Mouse (Mus musculus) hindbrain, embryonic 12.5 days (tissue): ENCODE measurements around the gene Erbb4. TPM values are rescaled to one million over a fixed set of nuclear protein-coding genes. Genes with fewer than 3 reads are reported as not detected.

Experiments
- ATAC-seq: fragments of 200-750 bp; cut with Nextera tagmentation; 2 replicates; pipeline ENCODE4 v1.8.0; 2017; ENCODE audit warnings: moderate TSS enrichment; ENCODE audit not compliant: low FRiP score
- H3K27ac ChIP-seq: fragments of 300-500 bp; sonication (generic); 2 replicates; pipeline ENCODE4 v1.5.1; 2016; ENCODE audit warnings: mild to moderate bottlenecking
- H3K27me3 ChIP-seq: fragments of 300-500 bp; sonication (generic); 2 replicates; pipeline ENCODE4 v1.6.1; 2016; ENCODE audit warnings: mild to moderate bottlenecking
- H3K36me3 ChIP-seq: fragments of 300-500 bp; sonication (generic); 2 replicates; pipeline ENCODE4 v1.6.1; 2016; ENCODE audit warnings: mild to moderate bottlenecking
- H3K4me1 ChIP-seq: fragments of 300-500 bp; sonication (generic); 2 replicates; pipeline ENCODE4 v1.6.1; 2016
- H3K4me2 ChIP-seq: fragments of 300-500 bp; sonication (generic); replicated peaks from 2 replicates; pipeline ENCODE4 v1.6.1; 2016; ENCODE audit warnings: mild to moderate bottlenecking
- H3K4me3 ChIP-seq: fragments of 300-500 bp; sonication (generic); 2 replicates; pipeline ENCODE4 v1.5.1; 2016; ENCODE audit warnings: mild to moderate bottlenecking
- H3K9ac ChIP-seq: fragments of 300-500 bp; sonication (generic); 2 replicates; pipeline ENCODE4 v1.6.1; 2016; ENCODE audit warnings: mild to moderate bottlenecking, moderate library complexity
- H3K9me3 ChIP-seq: fragments of 300-500 bp; sonication (generic); replicated peaks from 2 replicates; pipeline ENCODE4 v1.6.1; 2016; ENCODE audit warnings: mild to moderate bottlenecking
- WGBS: fragments of 180-500 bp; shearing (Covaris S2); methylation state at CpG from one replicate; pipeline ENCODE4 v1.1.7; 2016; 5-methylcytosine and 5-hydroxymethylcytosine counted together
- polyA plus RNA-seq: library from polyadenylated mRNA; unstranded; fragments of >200 nt; fragmentation: Nextera tagmentation; extraction: Ambion mirVana; gene quantifications from 2 replicates; pipeline ENCODE4 v1.2.1, GENCODE M21; 2016

The Erbb4 gene
- polyA plus RNA-seq, 1 experiment from 2014 or later, result 9.2 TPM

DNA sequence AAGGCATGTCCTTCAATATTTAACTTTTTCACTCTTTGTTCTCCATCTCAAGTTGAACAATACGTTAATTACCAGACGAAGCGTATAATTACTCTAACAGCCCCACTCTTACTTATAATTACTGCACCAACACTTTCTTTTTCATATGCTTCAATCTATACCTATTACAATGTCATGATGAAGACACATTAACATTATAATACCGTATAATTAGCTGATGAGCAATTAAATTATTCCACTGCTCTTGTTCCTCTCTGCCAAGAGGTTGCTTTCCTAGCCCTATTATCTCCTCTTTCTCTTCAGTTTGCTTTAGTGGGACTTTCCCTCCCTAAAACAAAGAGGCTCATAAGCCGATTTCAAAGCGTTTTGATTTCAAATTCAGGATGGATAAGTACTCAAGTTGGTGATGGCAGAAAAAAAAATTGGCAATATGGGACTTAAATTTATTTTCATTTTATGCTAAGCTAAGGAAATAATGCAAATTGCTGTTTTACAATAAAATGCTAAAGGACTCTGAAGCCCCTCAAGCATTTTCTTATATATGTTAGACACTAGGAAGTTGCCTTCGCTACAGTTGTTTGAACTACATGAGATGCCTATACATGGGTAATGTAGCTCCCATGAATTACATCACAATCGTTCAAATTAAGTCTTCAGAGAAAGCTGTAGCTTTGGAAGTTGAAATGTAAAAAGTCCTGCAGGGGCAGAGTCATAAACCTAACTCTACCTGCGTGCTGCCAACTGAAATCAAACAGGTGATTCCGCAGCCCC lies 440.8 kb downstream of the Erbb4 start:
- Histone ChIP-seq H3K36me3 (no peaks in the 10 kb centered on the region), H3K4me3 (no peak overlapping the region), H3K27me3 (no peaks in the 10 kb centered on the region), H3K9ac (no peak overlapping the region), H3K4me2 (no peak overlapping the region), H3K9me3 (no peaks in the 10 kb centered on the region), H3K27ac (no peak overlapping the region), H3K4me1 (no peaks in the 10 kb centered on the region)
- 89% methylated on average over 10 of the region's 10 CpGs for WGBS
- no peak for ATAC-seq

- WGBS, result 87% methylated on average over 3 of the region's 3 CpGs
- Histone ChIP-seq H3K9ac (no peak overlapping the region), H3K27me3 (no peaks in the 10 kb centered on the region), H3K9me3 (no peaks in the 10 kb centered on the region), H3K4me1 (no peaks in the 10 kb centered on the region), H3K36me3 (no peaks in the 10 kb centered on the region), H3K4me3 (no peak overlapping the region), H3K27ac (no peak overlapping the region), H3K4me2 (no peak overlapping the region)
- ATAC-seq, result no peak
Measured at GRCm38 (mm10) chr1:68590475-68590874, 517.4 kb downstream of the Erbb4 start.

DNA sequence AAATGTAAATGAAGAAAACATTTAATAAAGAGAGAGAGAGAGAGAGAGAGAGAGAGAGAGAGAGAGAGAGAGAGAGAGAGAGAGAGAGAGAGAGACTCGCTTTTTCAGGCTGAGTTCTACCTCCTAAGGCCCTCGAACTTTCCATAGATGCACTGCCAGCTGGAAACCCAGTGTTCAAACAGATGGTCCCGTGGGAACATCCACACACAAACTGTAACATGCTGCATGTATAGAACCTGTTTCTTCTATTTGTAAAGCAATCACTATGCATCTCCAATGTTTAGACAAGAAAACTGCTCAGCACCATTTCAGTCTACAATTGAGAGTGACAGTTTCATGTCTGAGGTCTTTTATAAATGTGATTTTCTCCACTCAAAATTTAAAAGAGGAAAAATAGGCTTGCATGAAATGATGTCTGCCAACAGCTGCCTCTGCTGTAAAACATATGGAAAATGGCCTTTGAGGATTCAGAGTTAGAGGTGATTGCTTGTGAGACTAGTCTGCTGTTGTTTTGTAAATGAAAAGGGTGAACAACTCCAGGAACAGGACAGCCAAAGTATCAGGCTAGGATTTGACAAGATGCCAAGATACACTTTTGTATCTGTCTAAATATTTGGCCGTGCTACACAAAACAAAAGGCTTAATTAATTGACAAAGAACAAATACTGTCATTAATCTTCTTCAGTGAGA lies 533.9 kb downstream of the Erbb4 start:
- Histone ChIP-seq H3K9ac (no peak overlapping the region), H3K4me2 (no peak overlapping the region), H3K36me3 (no peaks in the 10 kb centered on the region), H3K9me3 (no peaks in the 10 kb centered on the region), H3K27ac (no peak overlapping the region), H3K27me3 (no peaks in the 10 kb centered on the region), H3K4me1 (no peaks in the 10 kb centered on the region), H3K4me3 (no peak overlapping the region)
- 66% methylated on average over 4 of the region's 4 CpGs for WGBS
- no peak for ATAC-seq

DNA sequence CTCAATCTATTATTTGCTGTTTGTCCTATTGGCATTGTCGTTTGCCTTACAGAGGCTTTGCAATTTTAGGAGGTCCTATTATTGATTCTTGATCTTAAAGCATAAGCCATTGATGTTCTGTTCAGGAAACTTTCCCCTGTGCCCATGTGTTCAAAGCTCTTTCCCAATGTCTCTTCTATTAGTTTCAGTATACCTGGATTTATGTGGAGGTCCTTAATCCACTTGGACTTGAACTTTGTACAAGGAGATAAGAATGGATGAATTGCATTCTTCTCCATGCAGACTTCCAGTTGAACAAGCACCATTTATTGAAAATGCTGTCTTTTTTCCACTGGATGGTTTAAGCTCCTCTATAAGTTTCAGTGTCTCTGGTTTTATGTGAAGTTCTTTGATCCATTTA lies 536.9 kb downstream of the Erbb4 start:
- H3K9ac ChIP-seq, result no peak overlapping the region
- ATAC-seq, result no peak
- no peak overlapping the region for H3K27ac ChIP-seq
- no peaks in the 10 kb centered on the region for H3K9me3 ChIP-seq
- H3K4me3 ChIP-seq, result no peak overlapping the region
- WGBS, result 87% methylated on average over 1 of the region's 1 CpGs
- no peak overlapping the region for H3K4me2 ChIP-seq
- no peaks in the 10 kb centered on the region for H3K27me3 ChIP-seq
- H3K4me1 ChIP-seq, result no peaks in the 10 kb centered on the region
- H3K36me3 ChIP-seq, result no peaks in the 10 kb centered on the region

- H3K36me3 ChIP-seq, result no peaks in the 10 kb centered on the region
- H3K4me2 ChIP-seq, result no peak overlapping the region
- H3K27ac ChIP-seq, result no peak overlapping the region
- ATAC-seq, result no peak
- no peaks in the 10 kb centered on the region for H3K27me3 ChIP-seq
- WGBS, result 91% methylated on average over 4 of the region's 4 CpGs
- no peaks in the 10 kb centered on the region for H3K9me3 ChIP-seq
- H3K9ac ChIP-seq, result no peak overlapping the region
- H3K4me3 ChIP-seq, result no peak overlapping the region
- no peaks in the 10 kb centered on the region for H3K4me1 ChIP-seq
Measured at GRCm38 (mm10) chr1:68542942-68543341, 564.9 kb downstream of the Erbb4 start.

DNA sequence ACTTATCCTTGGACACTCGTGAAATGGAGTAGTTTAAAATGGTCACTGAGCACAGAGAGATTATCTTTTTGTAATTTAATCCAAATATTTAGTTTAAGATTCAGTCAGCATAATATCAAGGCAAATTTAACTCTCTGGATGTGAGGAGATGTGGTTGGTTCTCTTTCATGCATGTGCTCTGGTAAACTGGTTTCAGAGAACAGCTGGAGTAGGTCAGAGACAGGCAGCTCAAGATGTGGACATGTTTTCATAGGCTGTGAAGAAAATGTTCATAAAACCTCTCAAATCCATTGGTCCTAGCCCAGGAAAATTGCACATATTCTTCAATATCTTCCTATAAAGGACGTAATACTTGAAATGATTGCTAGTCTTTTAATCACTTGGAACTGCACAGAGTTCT lies 590.0 kb downstream of the Erbb4 start:
- Histone ChIP-seq H3K27me3 (no peaks in the 10 kb centered on the region), H3K4me3 (no peak overlapping the region), H3K4me2 (no peak overlapping the region), H3K36me3 (no peaks in the 10 kb centered on the region), H3K27ac (no peak overlapping the region), H3K9ac (no peak overlapping the region), H3K4me1 (no peaks in the 10 kb centered on the region), H3K9me3 (no peaks in the 10 kb centered on the region)
- WGBS, result 85% methylated on average over 2 of the region's 2 CpGs
- ATAC-seq, result no peak

DNA sequence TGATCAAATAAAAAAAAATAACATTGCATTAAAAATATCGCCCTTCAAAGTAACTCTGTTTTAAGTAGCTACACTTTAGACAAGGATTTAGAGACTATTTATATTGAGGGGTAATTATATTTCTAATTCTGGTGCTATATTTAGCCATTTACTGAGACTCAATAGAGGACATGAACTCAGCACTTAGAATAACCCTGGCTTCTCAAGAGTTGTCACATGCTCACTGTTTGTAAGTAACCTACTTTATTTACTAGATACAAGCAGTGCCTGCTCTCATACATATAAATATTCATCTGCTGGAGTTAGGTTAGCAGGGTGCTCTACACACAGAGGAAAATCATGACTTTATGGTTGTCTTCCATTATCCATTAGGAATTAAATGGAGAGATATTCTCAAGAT lies 604.0 kb downstream of the Erbb4 start:
- ATAC-seq, result no peak
- Histone ChIP-seq H3K27ac (no peak overlapping the region), H3K4me1 (no peaks in the 10 kb centered on the region), H3K9ac (no peak overlapping the region), H3K4me3 (no peak overlapping the region), H3K9me3 (no peaks in the 10 kb centered on the region), H3K36me3 (no peaks in the 10 kb centered on the region), H3K4me2 (no peak overlapping the region), H3K27me3 (no peaks in the 10 kb centered on the region)
- WGBS, result 88% methylated on average over 1 of the region's 1 CpGs

DNA sequence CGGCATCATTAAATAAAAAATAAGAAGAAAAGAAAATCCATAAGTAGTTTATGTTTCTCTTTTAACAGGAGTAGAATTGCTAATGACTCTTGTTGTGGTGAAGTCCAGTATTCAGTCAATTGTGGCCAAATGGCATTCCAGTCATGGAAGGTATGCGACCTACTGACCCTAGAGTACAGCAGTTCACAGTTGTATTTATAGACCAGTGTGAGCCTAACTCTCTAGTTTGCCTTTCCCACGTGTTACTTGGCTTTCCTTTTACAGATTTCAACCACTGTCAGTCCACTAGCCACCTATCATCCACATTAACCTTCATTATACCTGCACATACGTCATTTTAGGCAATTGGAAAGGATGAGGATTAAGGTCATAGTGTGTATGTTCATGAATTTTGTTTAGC lies 606.3 kb downstream of the Erbb4 start:
- Histone ChIP-seq H3K4me3 (no peak overlapping the region), H3K9me3 (no peaks in the 10 kb centered on the region), H3K36me3 (no peaks in the 10 kb centered on the region), H3K27me3 (no peaks in the 10 kb centered on the region), H3K27ac (no peak overlapping the region), H3K4me2 (no peak overlapping the region), H3K4me1 (no peaks in the 10 kb centered on the region), H3K9ac (no peak overlapping the region)
- ATAC-seq, result no peak
- 42% methylated on average over 4 of the region's 4 CpGs for WGBS

- H3K9ac ChIP-seq, result no peak overlapping the region
- H3K4me1 ChIP-seq, result no peaks in the 10 kb centered on the region
Measured at GRCm38 (mm10) chr1:68466390-68466960, 641.4 kb downstream of the Erbb4 start.

DNA sequence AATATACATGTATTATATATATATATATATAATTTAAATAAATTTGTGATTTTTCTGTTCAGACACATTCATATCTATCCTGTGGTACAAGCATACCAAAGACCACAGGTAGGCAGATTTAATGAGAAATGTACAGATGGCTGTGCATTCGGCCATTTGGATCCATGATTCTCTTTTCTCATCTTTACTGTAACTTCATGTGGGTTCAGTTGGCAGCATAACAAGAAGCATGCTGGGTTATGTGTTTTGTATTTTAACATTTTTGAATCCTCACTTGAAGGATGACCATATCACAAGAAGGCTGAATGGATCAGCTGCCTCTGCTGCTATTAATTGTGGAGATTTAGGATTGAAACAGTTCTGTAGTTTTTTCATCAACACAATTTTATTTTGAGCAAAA lies 656.6 kb downstream of the Erbb4 start:
- H3K27me3 ChIP-seq, result no peaks in the 10 kb centered on the region
- H3K27ac ChIP-seq, result no peak overlapping the region
- no peak overlapping the region for H3K4me2 ChIP-seq
- H3K9ac ChIP-seq, result no peak overlapping the region
- H3K36me3 ChIP-seq, result no peaks in the 10 kb centered on the region
- no peak for ATAC-seq
- H3K9me3 ChIP-seq, result no peaks in the 10 kb centered on the region
- H3K4me1 ChIP-seq, result no peaks in the 10 kb centered on the region
- WGBS, result 91% methylated on average over 1 of the region's 1 CpGs
- no peak overlapping the region for H3K4me3 ChIP-seq

More at GRCm38 (mm10) chr1:68466390-68466960, 641.4 kb downstream of the Erbb4 start:
- Histone ChIP-seq H3K9me3 (no peaks in the 10 kb centered on the region), H3K4me2 (no peak overlapping the region), H3K4me3 (no peak overlapping the region), H3K27ac (no peak overlapping the region), H3K36me3 (no peaks in the 10 kb centered on the region), H3K27me3 (no peaks in the 10 kb centered on the region)
- no peak for ATAC-seq

GRCm38 (mm10) chr1:68424336-68424983 lies 683.4 kb downstream of the Erbb4 start:
- no peak overlapping the region for H3K27ac ChIP-seq
- no peaks in the 10 kb centered on the region for H3K27me3 ChIP-seq
- no peaks in the 10 kb centered on the region for H3K9me3 ChIP-seq
- H3K36me3 ChIP-seq, result no peaks in the 10 kb centered on the region
- 74% methylated on average over 5 of the region's 5 CpGs for WGBS
- H3K4me1 ChIP-seq, result no peaks in the 10 kb centered on the region
- no peak for ATAC-seq
- no peak overlapping the region for H3K4me3 ChIP-seq
- H3K4me2 ChIP-seq, result no peak overlapping the region
- no peak overlapping the region for H3K9ac ChIP-seq

DNA sequence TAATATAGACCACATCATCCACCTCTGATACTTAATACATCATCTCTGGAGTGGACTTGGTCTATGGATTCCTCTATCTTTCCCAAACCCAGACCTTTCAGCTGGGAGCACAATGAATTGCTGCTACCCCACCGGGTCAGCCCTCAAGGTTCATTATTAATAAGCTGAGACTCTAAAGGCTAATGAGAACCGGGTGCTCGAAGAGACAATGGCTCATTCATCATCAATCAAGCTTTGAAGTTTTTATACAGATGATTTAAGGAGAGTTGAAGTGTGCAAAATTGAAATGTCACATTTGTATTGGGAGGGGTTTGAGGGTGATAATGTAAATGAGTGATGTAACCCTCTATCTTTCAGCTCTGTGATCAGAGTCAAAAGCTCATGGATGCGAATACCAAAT lies 706.7 kb downstream of the Erbb4 start:
- 23% methylated on average over 4 of the region's 4 CpGs for WGBS
- 0 out of 2 replicates have a peak, but pooled peaks cover 2% of the 10 kb centered on the region for H3K4me1 ChIP-seq
- no peak overlapping the region for H3K4me3 ChIP-seq
- no peak overlapping the region for H3K9ac ChIP-seq
- no peak overlapping the region for H3K4me2 ChIP-seq
- H3K27ac ChIP-seq, result peak overlapping the region; percentile 30; the same call in 1 of the 2 replicates
- no peaks in the 10 kb centered on the region for H3K36me3 ChIP-seq
- H3K9me3 ChIP-seq, result no peaks in the 10 kb centered on the region
- peak; percentile 83 for ATAC-seq
- no peaks in the 10 kb centered on the region for H3K27me3 ChIP-seq
